ENCODE assay signal across 20 mouse cellular contexts in genomic region chr15:10421785-10422144, GRCm38 (mm10). TPM values are rescaled to one million over a fixed set of nuclear protein-coding genes. Genes with fewer than 3 reads are reported as not detected.
A peak's percentile ranks its signal among the peaks of the same experiment; 100 is the strongest.
DNase-seq lines count a peak whose midpoint lies in the region; ATAC-seq and TF ChIP-seq lines count a peak whose summit lies in the region.
"Had no signal": no experiment of that assay in that cellular context is flagged by ENCODE, and none has a peak within 500 bp of the region (broad histone marks: within the 10 kb centered on the region; RNA-seq: fewer than 3 reads in every experiment).

No protein-coding gene starts in this region.

- peaks cover 14% of the 10 kb centered on the region for H3K4me1 ChIP-seq in hindbrain, embryonic 13.5 days (replicated peaks)
- peaks cover 23% of the 10 kb centered on the region for H3K4me1 ChIP-seq in hindbrain, embryonic 10.5 days (replicated peaks)
- H3K4me1 ChIP-seq in liver, adult 2 months (ENCODE audit: control insufficient read depth, insufficient read depth, low read length), result peaks cover 3% of the 10 kb centered on the region; the same call in 1 of the 2 replicates
- H3K4me1 ChIP-seq in forebrain, embryonic 11.5 days (replicated peaks; ENCODE audit: control insufficient read depth, insufficient read depth, low read length), result peaks cover 7% of the 10 kb centered on the region
- peaks cover 15% of the 10 kb centered on the region for H3K4me1 ChIP-seq in forebrain, embryonic 15.5 days
- H3K4me1 ChIP-seq: embryonic facial prominence, embryonic 13.5 days; heart, embryonic 15.5 days; limb, embryonic 15.5 days had no signal

- H3K4me2 ChIP-seq in hindbrain, embryonic 13.5 days, result no peak overlapping the region
- no peak overlapping the region for H3K4me2 ChIP-seq in forebrain, embryonic 11.5 days (ENCODE audit: low read depth, low read length, severe bottlenecking)
- no peak overlapping the region for H3K4me2 ChIP-seq in forebrain, embryonic 15.5 days (replicated peaks)
- H3K4me2 ChIP-seq: embryonic facial prominence, embryonic 13.5 days; heart, embryonic 15.5 days; limb, embryonic 15.5 days had no signal

- no peak for TF ChIP-seq POLR2A in liver, adult 2 months (IDR thresholded peaks at IDR 0.05; ENCODE audit: extremely low read depth, insufficient read depth, low read length)

- ATAC-seq in hindbrain, embryonic 13.5 days (ENCODE audit: low FRiP score), result peak; percentile 61
- ATAC-seq in forebrain, embryonic 11.5 days (replicated peaks; ENCODE audit: low FRiP score), result peak; percentile 61
- peak; percentile 67 for ATAC-seq in forebrain, embryonic 15.5 days (replicated peaks)
- ATAC-seq: CD4-positive, CD25-positive, alpha-beta regulatory T cell, adult 4 months had no signal

- no peaks in the 10 kb centered on the region for H3K27me3 ChIP-seq in hindbrain, embryonic 13.5 days
- no peaks in the 10 kb centered on the region for H3K27me3 ChIP-seq in hindbrain, embryonic 10.5 days (ENCODE audit: insufficient read depth, poor library complexity, severe bottlenecking)
- no peaks in the 10 kb centered on the region for H3K27me3 ChIP-seq in liver, adult 2 months (ENCODE audit: control insufficient read depth, insufficient read depth, low read length)
- no peaks in the 10 kb centered on the region for H3K27me3 ChIP-seq in forebrain, embryonic 11.5 days (ENCODE audit: control insufficient read depth, insufficient read depth, low read length)
- no peaks in the 10 kb centered on the region for H3K27me3 ChIP-seq in forebrain, embryonic 15.5 days
- H3K27me3 ChIP-seq: embryonic facial prominence, embryonic 13.5 days; heart, embryonic 15.5 days; limb, embryonic 15.5 days had no signal

- no peak overlapping the region for H3K9ac ChIP-seq in hindbrain, embryonic 13.5 days
- H3K9ac ChIP-seq in liver, adult 2 months (ENCODE audit: low read depth, low read length), result no peak overlapping the region
- no peak overlapping the region for H3K9ac ChIP-seq in forebrain, embryonic 11.5 days (ENCODE audit: low read length)
- no peak overlapping the region for H3K9ac ChIP-seq in forebrain, embryonic 15.5 days (replicated peaks)
- H3K9ac ChIP-seq: embryonic facial prominence, embryonic 13.5 days; heart, embryonic 15.5 days; limb, embryonic 15.5 days had no signal

- no peak overlapping the region for H3K27ac ChIP-seq in hindbrain, embryonic 13.5 days
- H3K27ac ChIP-seq in hindbrain, embryonic 10.5 days, result no peak overlapping the region
- no peak overlapping the region for H3K27ac ChIP-seq in liver, adult 2 months (replicated peaks; ENCODE audit: insufficient read depth, low read depth, low read length)
- no peak overlapping the region for H3K27ac ChIP-seq in forebrain, embryonic 11.5 days (ENCODE audit: low read depth, low read length)
- H3K27ac ChIP-seq in forebrain, embryonic 15.5 days (replicated peaks), result peak overlapping the region; percentile 34; the same call in 1 of the 2 replicates
- H3K27ac ChIP-seq: embryonic facial prominence, embryonic 13.5 days; heart, embryonic 15.5 days; left cerebral cortex, adult 2 months; limb, embryonic 15.5 days had no signal

- H3K4me3 ChIP-seq in hindbrain, embryonic 13.5 days, result no peak overlapping the region
- no peak overlapping the region for H3K4me3 ChIP-seq in hindbrain, embryonic 10.5 days
- no peak overlapping the region for H3K4me3 ChIP-seq in liver, adult 2 months (ENCODE audit: insufficient read depth, low read depth, low read length)
- H3K4me3 ChIP-seq in forebrain, embryonic 11.5 days (ENCODE audit: low read depth, low read length), result no peak overlapping the region
- H3K4me3 ChIP-seq in forebrain, embryonic 15.5 days, result no peak overlapping the region
- H3K4me3 ChIP-seq: embryonic facial prominence, embryonic 13.5 days; erythroblast, embryonic 14.5 days; heart, embryonic 15.5 days; left cerebral cortex, adult 2 months; limb, embryonic 15.5 days had no signal

- WGBS in hindbrain, embryonic 13.5 days, result 32% methylated on average over 1 of the region's 1 CpGs
- WGBS in hindbrain, embryonic 10.5 days, result 48% methylated on average over 1 of the region's 1 CpGs
- WGBS in liver, adult 2 months, result 94% methylated on average over 1 of the region's 1 CpGs
- 29% methylated on average over 1 of the region's 1 CpGs for WGBS in forebrain, embryonic 11.5 days
- WGBS in forebrain, embryonic 15.5 days, result 5% methylated on average over 1 of the region's 1 CpGs

- no peaks in the 10 kb centered on the region for H3K79me2 ChIP-seq in liver, adult 2 months (ENCODE audit: control insufficient read depth, insufficient read depth, low read length)

- no peak for TF ChIP-seq CTCF in liver, adult 2 months (IDR thresholded peaks at IDR 0.05; ENCODE audit: low read depth, low read length)

- no peaks in the 10 kb centered on the region for H3K9me3 ChIP-seq in hindbrain, embryonic 13.5 days
- no peaks in the 10 kb centered on the region for H3K9me3 ChIP-seq in hindbrain, embryonic 10.5 days
- no peaks in the 10 kb centered on the region for H3K9me3 ChIP-seq in forebrain, embryonic 11.5 days (ENCODE audit: control insufficient read depth, low read length)
- no peaks in the 10 kb centered on the region for H3K9me3 ChIP-seq in forebrain, embryonic 15.5 days
- H3K9me3 ChIP-seq: embryonic facial prominence, embryonic 13.5 days; heart, embryonic 15.5 days; limb, embryonic 15.5 days had no signal

- H3K36me3 ChIP-seq in hindbrain, embryonic 13.5 days, result no peaks in the 10 kb centered on the region
- H3K36me3 ChIP-seq in hindbrain, embryonic 10.5 days, result no peaks in the 10 kb centered on the region
- H3K36me3 ChIP-seq in liver, adult 2 months (ENCODE audit: control insufficient read depth, insufficient read depth, low read length), result no peaks in the 10 kb centered on the region
- H3K36me3 ChIP-seq in forebrain, embryonic 11.5 days (ENCODE audit: control insufficient read depth, insufficient read depth, low read length), result no peaks in the 10 kb centered on the region
- H3K36me3 ChIP-seq in forebrain, embryonic 15.5 days, result no peaks in the 10 kb centered on the region
- H3K36me3 ChIP-seq: embryonic facial prominence, embryonic 13.5 days; heart, embryonic 15.5 days; limb, embryonic 15.5 days had no signal

- DNase-seq in hindbrain, embryonic 10.5 days (ENCODE audit: low spot score), result no peak
- DNase-seq in liver, adult 2 months (ENCODE audit: extremely low read depth, low read depth, low spot score), result peak; percentile 20
- DNase-seq in liver, result no peak
- no peak for DNase-seq in forebrain, embryonic 11.5 days (ENCODE audit: low spot score)
- no peak for DNase-seq in layer of hippocampus, adult 18-20 months (ENCODE audit: low spot score in 2 of 2)
- DNase-seq: adrenal gland, postnatal 14 days; cerebellum, adult 8-10 months; cerebellum, postnatal 36 days; heart, postnatal 36 days; kidney, adult 8-10 months; lung, postnatal 4 days; thymus, adult 18-20 months had no signal

RNA-seq across cellular contexts. Expression of gene Dnajc21, which starts 48.6 kb away (rescaled TPM):
- polyA plus RNA-seq in hindbrain, embryonic 13.5 days (2015; fragmentation: Nextera tagmentation; extraction: Ambion mirVana), result 7.8 and 9.0 TPM in 2 replicates
- polyA plus RNA-seq in hindbrain, embryonic 10.5 days (2016; fragmentation: Nextera tagmentation; extraction: Ambion mirVana), result 10.6 and 13.9 TPM in 2 replicates
- total RNA-seq in liver, adult 2 months (2014; rRNA removed), result 6.8 and 7.6 TPM in 2 replicates
- 0.76 and 1.3 TPM in 2 replicates for polyA plus RNA-seq in liver, adult 2 months (2012; rRNA removed)
- polyA plus RNA-seq in forebrain, embryonic 11.5 days (2014; fragmentation: Nextera tagmentation; extraction: Ambion mirVana), result 17.3 and 18.3 TPM in 2 replicates
- polyA plus RNA-seq in forebrain, embryonic 15.5 days (2015; fragmentation: Nextera tagmentation; extraction: Ambion mirVana), result 9.7 and 9.9 TPM in 2 replicates
- 10 to 100 TPM; 23.7 to 26.3 TPM for total RNA-seq in layer of hippocampus, adult 18-20 months (2021)
